Mouse (Mus musculus) myocyte (in vitro differentiated cells): Measurements from ENCODE around the gene Arntl2.

ENCODE experiments used
- E2F4 ChIP-seq: IDR thresholded peaks from one replicate; pipeline ENCODE4 v1.6.1; 2011; ENCODE audit warnings: mild to moderate bottlenecking, control low read depth, moderate library complexity; ENCODE audit not compliant: insufficient read depth
- MAX ChIP-seq: IDR thresholded peaks from one replicate; pipeline ENCODE4 v1.6.1; 2011; ENCODE audit warnings: low read depth, mild to moderate bottlenecking, control low read depth
- MYOG ChIP-seq, 3 experiments: IDR thresholded peaks; one replicate each; pipeline ENCODE4 v1.6.1; 2011; ENCODE audit warnings: control low read depth in 2 of 3, low read depth in 2 of 3, mild to moderate bottlenecking in 2 of 3; ENCODE audit not compliant: insufficient read length in 2 of 3, control insufficient read depth in 1 of 3, insufficient read depth in 1 of 3
- POLR2A ChIP-seq: IDR thresholded peaks from one replicate; pipeline ENCODE4 v1.6.1; 2011; ENCODE audit warnings: low read depth, mild to moderate bottlenecking, control low read depth, moderate library complexity; ENCODE audit not compliant: insufficient read length
- POLR2AphosphoS2 ChIP-seq: IDR thresholded peaks from one replicate; pipeline ENCODE4 v1.6.1; 2011; ENCODE audit warnings: low read depth, control low read depth; ENCODE audit not compliant: insufficient read length
- TCF12 ChIP-seq: IDR thresholded peaks from one replicate; pipeline ENCODE4 v1.6.1; 2011; ENCODE audit warnings: mild to moderate bottlenecking, control low read depth; ENCODE audit not compliant: poor library complexity, insufficient read depth, severe bottlenecking
- TCF3 ChIP-seq: IDR thresholded peaks from one replicate; pipeline ENCODE4 v1.6.1; 2011; ENCODE audit warnings: low read depth, control low read depth; ENCODE audit not compliant: insufficient read length

DNA sequence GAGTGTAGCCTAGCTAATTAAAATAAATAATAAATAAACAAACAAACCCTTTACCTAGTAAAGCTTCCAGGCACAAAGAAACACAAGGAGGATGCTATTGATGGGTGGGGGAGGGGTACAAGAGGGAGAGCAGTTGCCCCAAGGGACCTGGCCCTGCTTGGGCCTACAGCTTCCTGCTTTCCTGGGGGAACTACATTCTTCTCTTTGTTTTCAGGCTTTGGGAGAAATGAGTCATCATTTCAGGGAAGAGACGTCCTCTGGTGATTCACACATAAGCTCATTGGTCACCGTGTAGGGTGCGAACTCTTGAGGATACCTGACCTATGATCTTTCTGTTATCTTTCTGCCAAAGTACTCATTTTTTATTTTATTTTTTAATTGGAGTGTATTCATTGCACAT is 2.3 kb upstream of the Arntl2 start:
- TF ChIP-seq TCF12 (no peak), E2F4 (no peak), POLR2A (no peak), MYOG (IDR thresholded peaks at IDR 0.05; ENCODE audit: control insufficient read depth in 1 of 3, insufficient read depth in 1 of 3, insufficient read length in 2 of 3, low read depth in 2 of 3) (no peak), MAX (no peak), POLR2AphosphoS2 (no peak), TCF3 (no peak)
